Mouse (Mus musculus) kidney, embryonic 15.5 days (tissue): Measurements from ENCODE around the gene Tgfb2. TPM values are rescaled to one million over a fixed set of nuclear protein-coding genes. Genes with fewer than 3 reads are reported as not detected.

Source experiments
- ATAC-seq: fragments of 200-750 bp; cut with Nextera tagmentation; replicated peaks from 2 replicates; pipeline ENCODE4 v1.8.0; 2017; ENCODE audit warnings: moderate TSS enrichment; ENCODE audit not compliant: low FRiP score
- H3K27ac ChIP-seq: fragments of 300-500 bp; sonication (generic); 2 replicates; pipeline ENCODE4 v1.5.1; 2015; ENCODE audit warnings: mild to moderate bottlenecking, inconsistent platforms
- H3K27me3 ChIP-seq: fragments of 300-500 bp; sonication (generic); 2 replicates; pipeline ENCODE4 v1.6.1; 2015; ENCODE audit warnings: inconsistent platforms
- H3K36me3 ChIP-seq: fragments of 300-500 bp; sonication (generic); 2 replicates; pipeline ENCODE4 v1.6.1; 2015; ENCODE audit warnings: inconsistent platforms
- H3K4me1 ChIP-seq: fragments of 300-500 bp; sonication (generic); 2 replicates; pipeline ENCODE4 v1.6.1; 2015; ENCODE audit warnings: inconsistent platforms
- H3K4me2 ChIP-seq: fragments of 300-500 bp; sonication (generic); 2 replicates; pipeline ENCODE4 v1.6.1; 2015; ENCODE audit warnings: moderate library complexity, mild to moderate bottlenecking, inconsistent platforms
- H3K4me3 ChIP-seq: fragments of 300-500 bp; sonication (generic); replicated peaks from 2 replicates; pipeline ENCODE4 v1.5.1; 2015; ENCODE audit warnings: mild to moderate bottlenecking, inconsistent platforms
- H3K9ac ChIP-seq: fragments of 300-500 bp; sonication (generic); 2 replicates; pipeline ENCODE4 v1.6.1; 2015; ENCODE audit warnings: mild to moderate bottlenecking, inconsistent platforms
- H3K9me3 ChIP-seq: fragments of 300-500 bp; sonication (generic); replicated peaks from 2 replicates; pipeline ENCODE4 v1.6.1; 2016; ENCODE audit warnings: inconsistent platforms
- WGBS: fragments of 180-500 bp; shearing (Covaris S2); methylation state at CpG from one replicate; pipeline ENCODE4 v1.1.7; 2015; ENCODE audit warnings: mixed read lengths; 5-methylcytosine and 5-hydroxymethylcytosine counted together
- polyA plus RNA-seq: library from polyadenylated mRNA; unstranded; fragments of >200 nt; fragmentation: Nextera tagmentation; extraction: Ambion mirVana; gene quantifications from 2 replicates; pipeline ENCODE4 v1.2.1, GENCODE M21; 2015

Gene Tgfb2
- polyA plus RNA-seq, 1 experiment from 2014 or later = 23.5 TPM

GRCm38 (mm10) chr1:186631457-186631856 is 74.3 kb downstream of the Tgfb2 start:
- H3K4me2 ChIP-seq = no peak overlapping the region
- no peaks in the 10 kb centered on the region for H3K9me3 ChIP-seq
- ATAC-seq = 0 out of 2 replicates have a peak, but pooled peaks have one; percentile 40
- WGBS = 57% methylated on average over 6 of the region's 6 CpGs
- no peak overlapping the region for H3K4me3 ChIP-seq
- no peaks in the 10 kb centered on the region for H3K27me3 ChIP-seq
- 0 out of 2 replicates have a peak, but pooled peaks cover 2% of the 10 kb centered on the region for H3K36me3 ChIP-seq
- H3K27ac ChIP-seq = no peak overlapping the region
- H3K9ac ChIP-seq = no peak overlapping the region
- H3K4me1 ChIP-seq = peaks cover 3% of the 10 kb centered on the region; the same call in 1 of the 2 replicates

GRCm38 (mm10) chr1:186630971-186631370 is 74.8 kb downstream of the Tgfb2 start:
- Histone ChIP-seq H3K4me1 (peaks cover 3% of the 10 kb centered on the region; the same call in 1 of the 2 replicates), H3K4me3 (no peak overlapping the region), H3K27ac (no peak overlapping the region), H3K9me3 (no peaks in the 10 kb centered on the region), H3K27me3 (no peaks in the 10 kb centered on the region), H3K36me3 (0 out of 2 replicates have a peak, but pooled peaks cover 2% of the 10 kb centered on the region), H3K4me2 (no peak overlapping the region), H3K9ac (no peak overlapping the region)
- WGBS = 60% methylated on average over 5 of the region's 5 CpGs
- ATAC-seq = no peak

- 0 out of 2 replicates have a peak, but pooled peaks cover 2% of the 10 kb centered on the region for H3K36me3 ChIP-seq
- no peaks in the 10 kb centered on the region for H3K27me3 ChIP-seq
- H3K27ac ChIP-seq = no peak overlapping the region
- no peak overlapping the region for H3K4me3 ChIP-seq
- no peak overlapping the region for H3K9ac ChIP-seq
- 86% methylated on average over 7 of the region's 7 CpGs for WGBS
- peaks cover 3% of the 10 kb centered on the region; the same call in 1 of the 2 replicates for H3K4me1 ChIP-seq
- no peaks in the 10 kb centered on the region for H3K9me3 ChIP-seq
- H3K4me2 ChIP-seq = no peak overlapping the region
- ATAC-seq = no peak
Measured at GRCm38 (mm10) chr1:186627451-186627995, 78.3 kb downstream of the Tgfb2 start.

- Histone ChIP-seq H3K36me3 (0 out of 2 replicates have a peak, but pooled peaks cover 2% of the 10 kb centered on the region), H3K9me3 (no peaks in the 10 kb centered on the region), H3K4me1 (no peaks in the 10 kb centered on the region), H3K4me3 (no peak overlapping the region), H3K4me2 (no peak overlapping the region), H3K27me3 (no peaks in the 10 kb centered on the region), H3K9ac (no peak overlapping the region), H3K27ac (no peak overlapping the region)
- ATAC-seq = no peak
- 86% methylated on average over 5 of the region's 5 CpGs for WGBS
Measured at GRCm38 (mm10) chr1:186624474-186624873, 81.3 kb downstream of the Tgfb2 start.

GRCm38 (mm10) chr1:186621812-186622211 is 84.0 kb downstream of the Tgfb2 start:
- no peak overlapping the region for H3K4me3 ChIP-seq
- H3K9ac ChIP-seq = no peak overlapping the region
- no peaks in the 10 kb centered on the region for H3K4me1 ChIP-seq
- WGBS = 95% methylated on average over 3 of the region's 3 CpGs
- H3K36me3 ChIP-seq = no peaks in the 10 kb centered on the region
- H3K9me3 ChIP-seq = no peaks in the 10 kb centered on the region
- H3K27ac ChIP-seq = no peak overlapping the region
- no peaks in the 10 kb centered on the region for H3K27me3 ChIP-seq
- H3K4me2 ChIP-seq = no peak overlapping the region
- no peak for ATAC-seq

- no peak for ATAC-seq
- 79% methylated on average over 6 of the region's 6 CpGs for WGBS
- Histone ChIP-seq H3K9me3 (no peaks in the 10 kb centered on the region), H3K9ac (no peak overlapping the region), H3K4me3 (no peak overlapping the region), H3K27ac (no peak overlapping the region), H3K4me2 (no peak overlapping the region), H3K27me3 (no peaks in the 10 kb centered on the region), H3K36me3 (no peaks in the 10 kb centered on the region), H3K4me1 (no peaks in the 10 kb centered on the region)
Measured at GRCm38 (mm10) chr1:186618285-186618684, 87.5 kb downstream of the Tgfb2 start.

GRCm38 (mm10) chr1:186611371-186611770 is 94.4 kb downstream of the Tgfb2 start:
- no peak for ATAC-seq
- no peak overlapping the region for H3K27ac ChIP-seq
- no peak overlapping the region for H3K9ac ChIP-seq
- H3K4me2 ChIP-seq = no peak overlapping the region
- H3K27me3 ChIP-seq = no peaks in the 10 kb centered on the region
- H3K4me1 ChIP-seq = peaks cover 13% of the 10 kb centered on the region
- WGBS = 87% methylated on average over 2 of the region's 2 CpGs
- H3K9me3 ChIP-seq = no peaks in the 10 kb centered on the region
- H3K36me3 ChIP-seq = no peaks in the 10 kb centered on the region
- no peak overlapping the region for H3K4me3 ChIP-seq

- Histone ChIP-seq H3K4me3 (no peak overlapping the region), H3K27me3 (no peaks in the 10 kb centered on the region), H3K27ac (no peak overlapping the region), H3K4me1 (peaks cover 13% of the 10 kb centered on the region), H3K4me2 (no peak overlapping the region), H3K36me3 (no peaks in the 10 kb centered on the region), H3K9me3 (no peaks in the 10 kb centered on the region), H3K9ac (no peak overlapping the region)
- WGBS = 90% methylated on average over 5 of the region's 5 CpGs
- no peak for ATAC-seq
Measured at GRCm38 (mm10) chr1:186610481-186610880, 95.3 kb downstream of the Tgfb2 start.

- no peak overlapping the region for H3K4me3 ChIP-seq
- H3K27ac ChIP-seq = no peak overlapping the region
- peaks cover 13% of the 10 kb centered on the region for H3K4me1 ChIP-seq
- WGBS = 9% methylated on average over 9 of the region's 10 CpGs
- peak; percentile 93 for ATAC-seq
- H3K36me3 ChIP-seq = no peaks in the 10 kb centered on the region
- no peak overlapping the region for H3K9ac ChIP-seq
- no peaks in the 10 kb centered on the region for H3K27me3 ChIP-seq
- H3K9me3 ChIP-seq = no peaks in the 10 kb centered on the region
- H3K4me2 ChIP-seq = peak overlapping the region; percentile 45
Measured at GRCm38 (mm10) chr1:186609793-186610233, 96.0 kb downstream of the Tgfb2 start.

- H3K4me1 ChIP-seq = peaks cover 13% of the 10 kb centered on the region
- no peak overlapping the region for H3K27ac ChIP-seq
- H3K9me3 ChIP-seq = no peaks in the 10 kb centered on the region
- no peak for ATAC-seq
- H3K9ac ChIP-seq = no peak overlapping the region
- H3K27me3 ChIP-seq = no peaks in the 10 kb centered on the region
- no peaks in the 10 kb centered on the region for H3K36me3 ChIP-seq
- H3K4me3 ChIP-seq = no peak overlapping the region
- WGBS = 89% methylated on average over 3 of the region's 3 CpGs
- no peak overlapping the region for H3K4me2 ChIP-seq
Measured at GRCm38 (mm10) chr1:186608116-186608515, 97.7 kb downstream of the Tgfb2 start.

GRCm38 (mm10) chr1:186605635-186606034 is 100.2 kb downstream of the Tgfb2 start:
- WGBS = 68% methylated on average over 2 of the region's 2 CpGs
- H3K4me2 ChIP-seq = no peak overlapping the region
- no peak overlapping the region for H3K27ac ChIP-seq
- no peak overlapping the region for H3K9ac ChIP-seq
- H3K4me3 ChIP-seq = no peak overlapping the region
- peaks cover 13% of the 10 kb centered on the region for H3K4me1 ChIP-seq
- no peak for ATAC-seq
- H3K9me3 ChIP-seq = no peaks in the 10 kb centered on the region
- no peaks in the 10 kb centered on the region for H3K36me3 ChIP-seq
- H3K27me3 ChIP-seq = no peaks in the 10 kb centered on the region

GRCm38 (mm10) chr1:186604124-186604523 is 101.7 kb downstream of the Tgfb2 start:
- Histone ChIP-seq H3K9me3 (no peaks in the 10 kb centered on the region), H3K4me3 (no peak overlapping the region), H3K9ac (no peak overlapping the region), H3K27ac (no peak overlapping the region), H3K4me2 (no peak overlapping the region), H3K27me3 (no peaks in the 10 kb centered on the region), H3K36me3 (no peaks in the 10 kb centered on the region), H3K4me1 (no peaks in the 10 kb centered on the region)
- 94% methylated on average over 5 of the region's 5 CpGs for WGBS
- no peak for ATAC-seq

- no peaks in the 10 kb centered on the region for H3K4me1 ChIP-seq
- no peak for ATAC-seq
- H3K4me2 ChIP-seq = no peak overlapping the region
- H3K27ac ChIP-seq = no peak overlapping the region
- H3K36me3 ChIP-seq = no peaks in the 10 kb centered on the region
- no peaks in the 10 kb centered on the region for H3K27me3 ChIP-seq
- WGBS = 82% methylated on average over 2 of the region's 2 CpGs
- H3K4me3 ChIP-seq = no peak overlapping the region
- no peaks in the 10 kb centered on the region for H3K9me3 ChIP-seq
- no peak overlapping the region for H3K9ac ChIP-seq
Measured at GRCm38 (mm10) chr1:186588226-186588625, 117.6 kb downstream of the Tgfb2 start.
